Mouse (Mus musculus): ENCODE results near the gene Kdm5a.
A peak's percentile ranks its signal among the peaks of the same experiment; 100 is the strongest.

The Kdm5a gene

GRCm38 (mm10) chr6:120471991-120472441 lies 108.1 kb downstream of the Kdm5a start:
- DNase-seq (ENCODE audit: low spot score in 2 of 2), result peak in 1 of 2 experiments; percentile 59

- DNase-seq (ENCODE audit: low spot score in 2 of 2), result no peak
These were observed 108.7 kb downstream of the Kdm5a start for GRCm38 (mm10) chr6:120472455-120473140.

- DNase-seq (ENCODE audit: low spot score in 2 of 2), result no peak
These were observed 109.5 kb downstream of the Kdm5a start for GRCm38 (mm10) chr6:120473427-120473826.

- no peak for DNase-seq (ENCODE audit: low spot score in 2 of 2)
These were observed 111.4 kb downstream of the Kdm5a start for GRCm38 (mm10) chr6:120475288-120475687.

GRCm38 (mm10) chr6:120479302-120479701 lies 115.4 kb downstream of the Kdm5a start:
- DNase-seq (ENCODE audit: low spot score in 2 of 2), result no peak

- DNase-seq (ENCODE audit: low spot score in 2 of 2), result peak in 1 of 2 experiments; percentile 85
These were observed 116.4 kb downstream of the Kdm5a start for GRCm38 (mm10) chr6:120480361-120480760.

- DNase-seq (ENCODE audit: low spot score in 2 of 2), result peak in 1 of 2 experiments; percentile 68
These were observed 117.6 kb downstream of the Kdm5a start for GRCm38 (mm10) chr6:120481538-120481937.

GRCm38 (mm10) chr6:120482021-120482420 lies 118.1 kb downstream of the Kdm5a start:
- no peak for DNase-seq (ENCODE audit: low spot score in 2 of 2)

- no peak for DNase-seq (ENCODE audit: low spot score in 2 of 2)
These were observed 118.8 kb downstream of the Kdm5a start for GRCm38 (mm10) chr6:120482756-120483155.

- DNase-seq (ENCODE audit: low spot score in 2 of 2), result peak; percentile 77 to 90
These were observed 119.3 kb downstream of the Kdm5a start for GRCm38 (mm10) chr6:120483211-120483626.

GRCm38 (mm10) chr6:120485038-120485437 lies 121.1 kb downstream of the Kdm5a start:
- no peak for DNase-seq (ENCODE audit: low spot score in 2 of 2)

GRCm38 (mm10) chr6:120486051-120486510 lies 122.2 kb downstream of the Kdm5a start:
- DNase-seq (ENCODE audit: low spot score in 2 of 2), result no peak

GRCm38 (mm10) chr6:120488647-120489046 lies 124.7 kb downstream of the Kdm5a start:
- DNase-seq (ENCODE audit: low spot score in 2 of 2), result peak in 1 of 2 experiments; percentile 60

- no peak for DNase-seq (ENCODE audit: low spot score in 2 of 2)
These were observed 125.5 kb downstream of the Kdm5a start for GRCm38 (mm10) chr6:120489461-120489860.

- DNase-seq (ENCODE audit: low spot score in 2 of 2), result no peak
These were observed 127.1 kb downstream of the Kdm5a start for GRCm38 (mm10) chr6:120491064-120491463.

- DNase-seq (ENCODE audit: low spot score in 2 of 2), result no peak
These were observed 128.1 kb downstream of the Kdm5a start for GRCm38 (mm10) chr6:120491862-120492498.

- DNase-seq (ENCODE audit: low spot score in 2 of 2), result no peak
These were observed 128.8 kb downstream of the Kdm5a start for GRCm38 (mm10) chr6:120492499-120493373.

- DNase-seq (ENCODE audit: low spot score in 2 of 2), result peak; percentile 91 to 93
These were observed 129.7 kb downstream of the Kdm5a start, which contains the start of gene Tmem121b for GRCm38 (mm10) chr6:120493374-120494181. Gene Tmem121b, minus strand, starts transcription at chr6:120493807.
